Mouse (Mus musculus): Measurements from ENCODE around the gene Shank3.

The Shank3 gene

GRCm38 (mm10) chr15:89524611-89525415 is 25.4 kb downstream of the Shank3 start:
- DNase-seq (ENCODE audit: low spot score in 2 of 2): no peak

- DNase-seq (ENCODE audit: low spot score in 2 of 2): no peak
Observed at GRCm38 (mm10) chr15:89525464-89525863, 26.0 kb downstream of the Shank3 start.

- DNase-seq (ENCODE audit: low spot score in 2 of 2): no peak
Observed at GRCm38 (mm10) chr15:89525896-89526295, 26.5 kb downstream of the Shank3 start.

DNA sequence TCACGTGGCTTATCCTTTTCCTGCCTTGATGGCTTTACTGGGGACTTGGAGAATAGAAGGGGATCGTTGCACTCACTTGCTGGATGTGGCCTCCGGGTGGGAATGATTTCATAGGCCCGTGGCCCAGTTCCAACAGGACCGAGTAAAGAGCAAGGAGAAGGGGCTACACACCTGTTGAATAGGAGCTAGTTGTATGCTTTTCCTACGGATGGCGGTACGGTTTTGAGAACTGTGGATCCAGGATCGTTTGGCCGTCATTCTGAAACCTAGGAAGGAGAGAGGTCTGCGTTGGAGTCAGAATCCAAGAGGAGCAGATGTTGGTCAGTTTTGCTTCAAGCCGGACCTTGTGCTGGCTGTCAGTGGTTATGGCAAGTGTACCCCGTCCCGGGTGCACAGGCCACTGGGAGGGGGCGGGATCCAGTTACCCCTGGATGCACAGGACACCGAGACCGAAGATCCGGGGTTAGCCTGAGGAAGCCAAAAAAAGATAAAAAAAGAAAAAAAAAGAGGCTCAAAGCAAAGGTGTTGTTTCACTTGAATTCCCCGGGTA is 27.4 kb downstream of the Shank3 start:
- DNase-seq (ENCODE audit: low spot score in 2 of 2): no peak

DNA sequence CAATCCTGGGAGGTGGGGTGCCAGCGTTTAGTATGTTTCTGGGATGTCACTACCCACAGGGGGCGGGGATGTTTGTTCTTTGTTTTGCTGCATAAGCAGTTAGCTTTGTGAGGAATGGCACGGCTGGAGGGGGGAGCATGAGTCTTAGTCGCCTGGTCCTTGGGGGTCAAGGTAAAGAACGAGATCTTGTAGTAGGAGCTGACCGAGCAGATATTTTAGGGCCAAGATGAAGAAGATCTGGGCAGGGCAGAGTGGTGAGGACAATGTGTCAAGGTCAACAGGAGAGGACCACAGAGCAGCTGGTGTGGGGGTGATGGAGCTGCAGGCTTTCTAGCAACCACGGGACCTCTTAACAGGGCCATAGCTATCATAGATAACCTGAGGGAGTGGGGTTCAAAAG is 28.0 kb downstream of the Shank3 start:
- no peak for DNase-seq (ENCODE audit: low spot score in 2 of 2)

GRCm38 (mm10) chr15:89528201-89528850 is 28.9 kb downstream of the Shank3 start:
- DNase-seq (ENCODE audit: low spot score in 2 of 2): no peak

DNA sequence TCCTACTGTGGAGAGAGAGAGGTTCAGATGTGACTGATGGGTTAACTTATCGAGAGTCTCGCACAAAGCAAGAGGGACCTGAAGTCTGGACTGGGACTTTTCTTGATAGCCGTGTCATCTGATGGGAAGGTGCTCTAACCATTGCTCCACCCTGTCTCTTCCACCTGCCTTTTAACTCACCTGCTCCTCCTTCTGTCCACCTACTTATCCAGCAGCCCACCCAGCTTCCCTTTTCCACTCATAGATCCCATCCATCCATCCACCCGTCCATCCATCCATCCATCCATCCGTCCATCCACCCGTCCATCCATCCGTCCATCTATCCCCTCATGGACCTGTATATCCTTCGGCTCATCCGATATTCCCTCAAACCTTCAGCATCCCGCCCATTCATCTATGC is 29.5 kb downstream of the Shank3 start:
- DNase-seq (ENCODE audit: low spot score in 2 of 2): no peak

- peak; percentile 78 to 82 for DNase-seq (ENCODE audit: low spot score in 2 of 2)
Observed at GRCm38 (mm10) chr15:89530336-89530735, 30.9 kb downstream of the Shank3 start.

- no peak for DNase-seq (ENCODE audit: low spot score in 2 of 2)
Observed at GRCm38 (mm10) chr15:89531399-89531798, 32.0 kb downstream of the Shank3 start.

DNA sequence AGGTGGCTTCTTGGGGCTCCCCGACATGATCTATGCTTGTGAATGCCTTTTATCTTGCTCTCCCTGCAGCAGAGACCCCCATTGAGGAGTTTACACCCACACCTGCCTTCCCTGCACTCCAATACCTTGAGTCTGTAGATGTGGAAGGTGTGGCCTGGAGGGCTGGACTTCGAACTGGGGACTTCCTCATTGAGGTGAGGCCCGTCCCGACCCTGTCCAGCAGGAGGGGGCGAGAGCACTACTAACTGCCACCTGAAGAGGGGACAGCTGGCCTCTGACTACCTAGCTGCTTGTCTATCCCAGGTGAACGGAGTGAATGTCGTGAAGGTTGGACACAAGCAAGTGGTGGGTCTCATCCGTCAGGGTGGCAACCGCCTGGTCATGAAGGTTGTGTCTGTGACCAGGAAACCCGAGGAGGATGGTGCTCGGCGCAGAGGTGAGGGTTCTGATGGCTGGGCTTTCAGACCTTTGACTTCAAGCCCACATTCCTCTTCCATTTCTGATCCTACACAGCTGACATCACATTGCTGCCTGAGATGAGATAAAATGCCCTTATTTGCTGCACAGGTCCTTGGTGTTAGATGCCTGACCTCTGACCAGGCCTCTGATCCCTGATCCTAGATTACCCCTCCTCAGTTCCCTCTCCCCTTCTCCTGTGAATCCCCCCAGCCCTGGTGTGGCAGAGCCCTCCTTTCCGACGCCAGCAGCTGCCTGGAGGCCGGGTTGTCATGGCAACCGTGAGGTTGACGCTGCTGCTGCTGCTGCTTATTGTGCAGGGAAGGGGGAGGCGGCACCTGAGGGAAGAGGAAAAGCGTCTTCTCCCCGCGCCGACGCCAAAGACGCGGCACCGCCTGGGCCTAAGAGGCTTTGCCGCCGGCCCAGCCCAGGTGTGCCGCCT is 32.9 kb downstream of the Shank3 start:
- DNase-seq (ENCODE audit: low spot score in 2 of 2): peak; percentile 69

GRCm38 (mm10) chr15:89532924-89533842 is 33.8 kb downstream of the Shank3 start:
- DNase-seq (ENCODE audit: low spot score in 2 of 2): peak in 1 of 2 experiments; percentile 44

DNA sequence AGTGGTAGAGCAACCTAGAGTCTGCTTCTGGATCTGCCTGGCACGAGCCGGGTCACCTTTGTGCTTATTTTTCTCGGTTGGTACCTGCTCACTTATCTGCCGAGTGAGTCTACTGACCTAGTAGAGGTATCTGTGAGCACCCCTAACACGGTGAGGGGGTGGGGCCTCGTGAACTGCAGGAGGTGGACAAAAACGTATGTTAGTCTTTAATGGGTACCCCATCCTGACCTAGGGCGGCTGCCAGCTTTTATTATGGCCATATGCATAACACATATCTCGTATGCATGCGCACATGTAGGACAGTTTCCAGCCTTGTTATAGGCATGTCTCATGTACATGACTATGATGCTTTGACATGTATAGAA is 34.4 kb downstream of the Shank3 start:
- DNase-seq (ENCODE audit: low spot score in 2 of 2): no peak

DNA sequence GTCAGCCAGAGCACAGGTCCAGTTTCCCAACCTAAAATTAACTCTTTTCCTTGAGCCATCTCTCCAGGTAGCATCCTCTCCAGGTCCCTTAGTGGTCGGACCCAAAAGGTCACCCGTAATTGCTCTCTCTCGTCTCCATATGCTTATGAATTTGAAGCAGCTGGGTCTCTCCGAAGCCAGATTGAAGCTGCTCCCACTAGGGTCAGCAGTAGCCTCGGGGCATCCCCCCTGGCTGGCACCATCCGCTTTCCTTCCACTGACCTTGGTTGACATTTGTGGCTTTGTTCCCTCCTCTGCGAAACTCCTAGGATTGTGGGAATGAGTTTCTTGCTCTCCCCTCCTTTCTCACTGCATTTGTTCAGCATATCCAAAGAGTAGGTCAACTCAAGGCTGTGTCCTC is 44.7 kb downstream of the Shank3 start:
- no peak for DNase-seq (ENCODE audit: low spot score in 2 of 2)

DNA sequence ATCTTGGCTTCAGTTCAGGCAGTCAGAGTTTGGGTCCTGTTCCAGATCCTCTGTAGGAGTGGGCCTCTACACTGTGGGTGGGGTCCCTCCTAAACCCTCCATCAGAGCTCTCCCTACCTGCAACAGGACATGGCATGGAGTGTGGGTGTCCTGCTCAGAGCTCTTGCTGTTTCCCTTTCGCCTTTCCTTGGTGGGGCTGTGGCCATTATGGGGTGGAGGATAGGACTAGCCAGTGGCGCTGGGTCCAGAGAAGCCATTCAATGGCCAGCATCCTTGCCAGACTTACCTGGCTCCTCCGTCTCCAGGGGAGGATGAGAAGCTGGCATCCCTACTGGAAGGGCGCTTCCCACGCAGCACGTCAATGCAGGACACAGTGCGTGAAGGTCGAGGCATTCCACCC is 47.9 kb downstream of the Shank3 start:
- DNase-seq (ENCODE audit: low spot score in 2 of 2): no peak

- DNase-seq (ENCODE audit: low spot score in 2 of 2): no peak
Observed at GRCm38 (mm10) chr15:89547824-89548601, 48.6 kb downstream of the Shank3 start.

DNA sequence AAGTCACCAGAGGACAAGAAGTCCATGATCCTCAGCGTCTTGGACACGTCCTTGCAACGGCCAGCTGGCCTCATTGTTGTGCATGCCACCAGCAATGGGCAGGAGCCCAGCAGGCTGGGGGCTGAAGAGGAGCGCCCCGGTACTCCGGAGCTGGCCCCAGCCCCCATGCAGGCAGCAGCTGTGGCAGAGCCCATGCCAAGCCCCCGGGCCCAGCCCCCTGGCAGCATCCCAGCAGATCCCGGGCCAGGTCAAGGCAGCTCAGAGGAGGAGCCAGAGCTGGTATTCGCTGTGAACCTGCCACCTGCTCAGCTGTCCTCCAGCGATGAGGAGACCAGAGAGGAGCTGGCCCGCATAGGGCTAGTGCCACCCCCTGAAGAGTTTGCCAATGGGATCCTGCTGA is 49.4 kb downstream of the Shank3 start:
- DNase-seq (ENCODE audit: low spot score in 2 of 2): no peak

- DNase-seq (ENCODE audit: low spot score in 2 of 2): no peak
Observed at GRCm38 (mm10) chr15:89550506-89550905, 51.1 kb downstream of the Shank3 start.

DNA sequence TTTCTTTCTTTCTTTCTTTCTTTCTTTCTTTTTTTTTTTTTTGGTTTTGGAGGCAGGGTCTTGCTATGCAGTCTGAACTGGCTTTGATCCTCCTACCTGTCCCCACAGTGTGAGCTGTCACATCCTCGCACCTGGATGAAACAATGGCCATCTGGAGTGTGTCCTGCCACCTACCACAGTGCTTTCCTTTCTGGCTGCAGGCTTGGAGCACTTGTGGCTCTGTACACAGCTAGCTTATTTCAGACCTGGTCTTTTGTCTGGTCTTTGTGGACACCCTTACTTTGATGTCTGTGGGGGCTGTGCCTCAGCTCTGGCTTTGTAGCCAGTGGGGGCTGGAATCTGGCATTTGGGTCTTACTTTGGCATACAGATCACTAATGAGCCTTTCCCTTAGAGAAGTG is 52.3 kb downstream of the Shank3 start:
- no peak for DNase-seq (ENCODE audit: low spot score in 2 of 2)

DNA sequence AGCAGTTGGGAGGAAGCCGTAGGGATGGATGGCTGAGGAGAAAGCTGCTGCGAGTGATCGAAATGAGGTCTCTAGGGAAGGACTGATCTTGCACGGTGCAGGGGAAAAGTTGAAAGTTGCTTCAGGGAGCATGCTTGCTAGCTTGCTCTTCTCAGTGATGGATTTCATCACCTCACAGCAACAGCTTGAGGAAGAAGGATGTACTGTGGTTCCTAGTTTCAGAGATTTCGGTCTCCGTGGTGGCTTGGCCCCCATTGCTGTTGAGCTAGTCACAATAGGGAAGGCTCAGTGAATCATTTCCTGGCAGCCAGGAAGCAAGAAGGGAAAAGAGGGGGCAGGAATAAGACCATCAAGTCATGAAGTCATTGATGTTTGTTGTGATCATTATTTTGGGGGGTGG is 56.2 kb downstream of the Shank3 start:
- no peak for DNase-seq (ENCODE audit: low spot score in 2 of 2)
